Mouse (Mus musculus) G1E (cell line): Measurements from ENCODE around the gene Kdm7a. TPM values are rescaled to one million over a fixed set of nuclear protein-coding genes. Genes with fewer than 3 reads are reported as not detected.

Experiments
- ATAC-seq: 2 replicates; pipeline ENCODE4 v1.8.0; 2016; ENCODE audit warnings: mild to moderate bottlenecking; ENCODE audit not compliant: insufficient number of reproducible peaks, poor library complexity, low FRiP score, severe bottlenecking; ENCODE audit errors: extremely low read depth
- DNase-seq: peaks from one replicate; pipeline ENCODE4 v3.0.0; 2012; ENCODE audit warnings: low spot score
- H3K27me3 ChIP-seq: 2 replicates; pipeline ENCODE4 v1.6.1; 2012; ENCODE audit warnings: mild to moderate bottlenecking, low read length, inconsistent platforms; ENCODE audit not compliant: insufficient read depth
- H3K36me3 ChIP-seq: replicated peaks from 2 replicates; pipeline ENCODE3; 2012; ENCODE audit warnings: mild to moderate bottlenecking, inconsistent platforms
- H3K4me1 ChIP-seq: 2 replicates; pipeline ENCODE4 v1.6.1; 2012; ENCODE audit warnings: low read depth, low read length, inconsistent platforms, mixed read lengths; ENCODE audit not compliant: insufficient read depth
- H3K4me3 ChIP-seq: 2 replicates; pipeline ENCODE4 v1.5.1; 2012; ENCODE audit warnings: low read depth, mild to moderate bottlenecking, inconsistent platforms, low read length, moderate library complexity, mixed read lengths
- H3K9me3 ChIP-seq: replicated peaks from 2 replicates; pipeline ENCODE4 v1.6.1; 2012; ENCODE audit warnings: inconsistent platforms
- CTCF ChIP-seq: IDR thresholded peaks from 2 replicates; pipeline ENCODE4 v1.5.1; 2012; ENCODE audit warnings: low read depth, low read length, inconsistent platforms, mixed read lengths
- GATA1 ChIP-seq: IDR thresholded peaks from 2 replicates; pipeline ENCODE4 v1.6.1; 2012; ENCODE audit warnings: borderline replicate concordance, low read length, inconsistent platforms, mixed read lengths
- GATA2 ChIP-seq: IDR thresholded peaks from 2 replicates; pipeline ENCODE4 v1.6.1; 2012; ENCODE audit warnings: low read depth, low read length, inconsistent platforms, borderline replicate concordance
- POLR2AphosphoS5 ChIP-seq: IDR thresholded peaks from 2 replicates; pipeline ENCODE4 v1.6.1; 2012; ENCODE audit warnings: low read depth, low read length, inconsistent platforms; ENCODE audit not compliant: insufficient replicate concordance
- TAL1 ChIP-seq: conservative IDR thresholded peaks from 2 replicates; pipeline ENCODE4 v1.6.1; 2012; ENCODE audit warnings: low read depth, low read length, inconsistent platforms, mixed read lengths
- polyA plus RNA-seq: library from polyadenylated mRNA; stranded (reverse); fragments of >175 nt; gene quantifications from 2 replicates; pipeline ENCODE4 v1.2.3, GENCODE M21; 2012
- total RNA-seq, 2 experiments: library from RNA; stranded (forward) in 1 of 2; stranded (reverse) in 1 of 2; fragments of 200-1000 nt in 1 of 2; fragments of >200 nt in 1 of 2; fragmentation: Nextera tagmentation in 1 of 2; gene quantifications; 2 replicates each; pipeline ENCODE4 v1.2.3; 2014 to 2017

Kdm7a gene
- total RNA-seq (2014; fragmentation: Nextera tagmentation) (29.0 and 45.1 TPM in 2 replicates), total RNA-seq (2017) (6.7 and 9.0 TPM in 2 replicates), polyA plus RNA-seq (0.50 and 0.76 TPM in 2 replicates)

GRCm38 (mm10) chr6:39206581-39207461 lies at the start of gene Kdm7a:
Gene Kdm7a, minus strand, starts transcription at chr6:39206789.
- H3K4me1 ChIP-seq: peaks cover 24% of the 10 kb centered on the region
- H3K27me3 ChIP-seq: peaks cover 6% of the 10 kb centered on the region
- ATAC-seq (no peak), DNase-seq (peak; percentile 65)
- TF ChIP-seq TAL1 (no peak), POLR2AphosphoS5 (no peak), CTCF (no peak), GATA2 (no peak), GATA1 (no peak)
- H3K36me3 ChIP-seq: no peaks in the 10 kb centered on the region
- H3K9me3 ChIP-seq: no peaks in the 10 kb centered on the region
- peak within 1 kb of the TSS; percentile 92 for H3K4me3 ChIP-seq

GRCm38 (mm10) chr6:39255271-39255670 lies 48.7 kb upstream of the Kdm7a start:
- H3K27me3 ChIP-seq: peaks cover 27% of the 10 kb centered on the region
- no peaks in the 10 kb centered on the region for H3K9me3 ChIP-seq
- DNase-seq (no peak), ATAC-seq (no peak)
- no peaks in the 10 kb centered on the region for H3K36me3 ChIP-seq
- no peaks in the 10 kb centered on the region for H3K4me1 ChIP-seq
- H3K4me3 ChIP-seq: no peak overlapping the region
- TF ChIP-seq GATA1: no peak
- no peak for TF ChIP-seq POLR2AphosphoS5
- TF ChIP-seq CTCF: no peak
- no peak for TF ChIP-seq GATA2
- no peak for TF ChIP-seq TAL1

- Histone ChIP-seq H3K27me3 (peaks cover 1% of the 10 kb centered on the region; the same call in 1 of the 2 replicates), H3K4me1 (peaks cover 2% of the 10 kb centered on the region; the same call in 1 of the 2 replicates), H3K4me3 (no peak overlapping the region), H3K36me3 (no peaks in the 10 kb centered on the region), H3K9me3 (no peaks in the 10 kb centered on the region)
- ATAC-seq (no peak), DNase-seq (no peak)
- TF ChIP-seq GATA2: no peak
- no peak for TF ChIP-seq TAL1
- no peak for TF ChIP-seq POLR2AphosphoS5
- no peak for TF ChIP-seq CTCF
- no peak for TF ChIP-seq GATA1
Measured at GRCm38 (mm10) chr6:39250055-39250454, 43.5 kb upstream of the Kdm7a start.

- DNase-seq (no peak), ATAC-seq (no peak)
- Histone ChIP-seq H3K4me3 (no peak overlapping the region), H3K27me3 (no peaks in the 10 kb centered on the region), H3K36me3 (no peaks in the 10 kb centered on the region), H3K9me3 (no peaks in the 10 kb centered on the region), H3K4me1 (peaks cover 2% of the 10 kb centered on the region; the same call in 1 of the 2 replicates)
- TF ChIP-seq POLR2AphosphoS5 (no peak), CTCF (no peak), GATA1 (no peak)
Measured at GRCm38 (mm10) chr6:39249176-39249770, 42.7 kb upstream of the Kdm7a start.

GRCm38 (mm10) chr6:39244066-39244465 lies 37.5 kb upstream of the Kdm7a start:
- Histone ChIP-seq H3K9me3 (no peaks in the 10 kb centered on the region), H3K4me1 (no peaks in the 10 kb centered on the region), H3K36me3 (no peaks in the 10 kb centered on the region), H3K27me3 (peaks cover 2% of the 10 kb centered on the region; the same call in 1 of the 2 replicates), H3K4me3 (no peak overlapping the region)
- TF ChIP-seq POLR2AphosphoS5: no peak
- no peak for DNase-seq
- ATAC-seq: no peak

- no peak for TF ChIP-seq GATA1
- TF ChIP-seq TAL1: no peak
- TF ChIP-seq CTCF: no peak
- no peak for TF ChIP-seq GATA2
- no peak for TF ChIP-seq POLR2AphosphoS5
- Histone ChIP-seq H3K9me3 (no peaks in the 10 kb centered on the region), H3K36me3 (no peaks in the 10 kb centered on the region), H3K27me3 (peaks cover 2% of the 10 kb centered on the region; the same call in 1 of the 2 replicates), H3K4me3 (no peak overlapping the region), H3K4me1 (no peaks in the 10 kb centered on the region)
- no peak for ATAC-seq
- DNase-seq: no peak
Measured at GRCm38 (mm10) chr6:39243511-39243961, 36.9 kb upstream of the Kdm7a start.
